Mouse (Mus musculus): ENCODE measurements at regions not wholly inside any gene's neighbourhood (a gene's known extent, or its start where the extent isn't known, plus 50 kb on each side); places are given as distances from the start of the nearest gene placed in this dataset.

DNA sequence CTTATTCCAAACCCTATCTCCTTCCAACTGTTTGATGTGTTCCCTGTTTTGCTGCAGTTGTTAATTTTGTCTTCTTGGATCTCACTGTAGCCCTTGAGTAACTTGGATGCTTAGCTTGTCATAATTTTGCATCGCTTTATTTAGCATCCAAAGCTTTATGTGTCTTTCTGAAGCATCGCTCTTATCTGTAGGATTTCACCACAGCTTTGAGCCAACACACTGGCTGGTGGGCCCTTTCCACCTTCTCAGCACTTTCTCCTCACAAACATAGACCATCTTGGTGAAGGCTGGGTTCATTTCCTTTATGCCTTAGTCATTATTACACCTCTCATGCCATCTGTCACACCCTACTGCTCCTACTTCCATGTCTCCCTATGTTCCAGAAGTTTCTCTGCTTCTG, 581.1 kb upstream of the Auts2 start:
- Histone ChIP-seq H3K4me1 (no peaks in the 10 kb centered on the region), H3K4me3 (replicated peaks) (no peak overlapping the region), H3K27me3 (replicated peaks) (0 out of 2 replicates have a peak, but pooled peaks cover 2% of the 10 kb centered on the region), H3K9ac (replicated peaks) (no peak overlapping the region), H3K9me3 (replicated peaks) (no peaks in the 10 kb centered on the region), H3K4me2 (no peak overlapping the region), H3K36me3 (no peaks in the 10 kb centered on the region), H3K27ac (replicated peaks) (no peak overlapping the region)
- 97% methylated on average over 2 of the region's 2 CpGs for WGBS
- ATAC-seq (ENCODE audit: low FRiP score), result no peak

GRCm38 (mm10) chr5:133113946-133114345, 570.8 kb upstream of the Auts2 start:
- Histone ChIP-seq H3K9ac (replicated peaks) (no peak overlapping the region), H3K9me3 (replicated peaks) (no peaks in the 10 kb centered on the region), H3K4me2 (no peak overlapping the region), H3K27me3 (replicated peaks) (no peaks in the 10 kb centered on the region), H3K27ac (replicated peaks) (no peak overlapping the region), H3K36me3 (no peaks in the 10 kb centered on the region), H3K4me1 (no peaks in the 10 kb centered on the region), H3K4me3 (replicated peaks) (no peak overlapping the region)
- 86% methylated on average over 4 of the region's 4 CpGs for WGBS
- ATAC-seq (ENCODE audit: low FRiP score), result no peak

DNA sequence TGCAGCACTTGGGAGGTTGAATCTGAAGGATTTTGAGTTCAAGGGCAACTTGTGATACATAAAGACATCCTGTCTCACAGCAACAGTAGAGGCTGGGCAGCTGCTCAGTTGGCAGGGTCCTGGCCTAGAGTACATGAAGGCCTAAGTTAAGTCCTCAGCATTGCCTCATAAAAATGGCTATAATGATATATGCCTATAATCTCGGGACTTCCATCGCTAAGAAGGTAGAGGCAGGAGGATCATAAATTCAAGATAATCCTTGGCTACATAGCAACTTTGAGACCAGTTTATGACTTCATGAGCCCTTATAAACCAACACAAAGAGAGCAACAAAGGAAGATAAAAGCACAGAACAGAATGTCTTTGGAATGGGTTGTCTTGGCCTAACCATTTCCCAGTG, 570.0 kb upstream of the Auts2 start:
- no peak for ATAC-seq (ENCODE audit: low FRiP score)
- no peaks in the 10 kb centered on the region for H3K27me3 ChIP-seq (replicated peaks)
- H3K9me3 ChIP-seq (replicated peaks), result no peaks in the 10 kb centered on the region
- H3K36me3 ChIP-seq, result no peaks in the 10 kb centered on the region
- no peak overlapping the region for H3K9ac ChIP-seq (replicated peaks)
- H3K4me1 ChIP-seq, result no peaks in the 10 kb centered on the region
- 46% methylated on average over 2 of the region's 2 CpGs for WGBS
- H3K4me3 ChIP-seq (replicated peaks), result no peak overlapping the region
- H3K4me2 ChIP-seq, result no peak overlapping the region
- H3K27ac ChIP-seq (replicated peaks), result no peak overlapping the region

- 33% methylated on average over 8 of the region's 8 CpGs for WGBS
Observed at GRCm38 (mm10) chr5:133106691-133107354, 563.7 kb upstream of the Auts2 start.

DNA sequence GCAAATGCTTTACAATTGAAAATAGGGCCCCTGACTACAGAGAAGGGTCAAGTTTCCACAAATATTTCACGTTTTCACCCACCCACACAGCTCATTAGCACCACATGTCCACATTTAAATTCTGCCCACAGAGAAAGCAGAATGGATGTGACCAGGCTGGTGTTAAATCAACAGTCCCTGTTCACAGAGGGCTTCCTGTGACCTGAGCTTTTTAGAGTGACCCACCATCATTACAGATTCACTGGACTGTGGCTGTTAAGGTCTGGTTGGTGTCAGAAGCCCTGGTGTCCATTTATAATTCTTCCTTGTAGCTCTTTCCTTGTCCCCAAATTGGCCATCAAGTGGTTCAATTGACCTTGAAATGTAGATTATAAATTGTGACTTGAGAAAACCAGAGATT, 553.2 kb upstream of the Auts2 start:
- Histone ChIP-seq H3K27ac (replicated peaks) (no peak overlapping the region), H3K4me1 (no peaks in the 10 kb centered on the region), H3K27me3 (replicated peaks) (no peaks in the 10 kb centered on the region), H3K9me3 (replicated peaks) (no peaks in the 10 kb centered on the region; the same call in 1 of the 2 replicates), H3K36me3 (no peaks in the 10 kb centered on the region), H3K9ac (replicated peaks) (no peak overlapping the region), H3K4me3 (replicated peaks) (no peak overlapping the region), H3K4me2 (no peak overlapping the region)
- 54% methylated on average over 1 of the region's 1 CpGs for WGBS
- no peak for ATAC-seq (ENCODE audit: low FRiP score)

More at GRCm38 (mm10) chr5:133106691-133107354, 563.7 kb upstream of the Auts2 start:
- no peak overlapping the region for H3K4me3 ChIP-seq (replicated peaks)
- H3K36me3 ChIP-seq, result no peaks in the 10 kb centered on the region
- no peaks in the 10 kb centered on the region for H3K27me3 ChIP-seq (replicated peaks)
- no peak overlapping the region; the same call in 1 of the 2 replicates for H3K4me2 ChIP-seq
- no peaks in the 10 kb centered on the region for H3K9me3 ChIP-seq (replicated peaks)
- H3K9ac ChIP-seq (replicated peaks), result no peak overlapping the region
- ATAC-seq (ENCODE audit: low FRiP score), result no peak
- peaks cover 7% of the 10 kb centered on the region; the same call in 1 of the 2 replicates for H3K4me1 ChIP-seq
- no peak overlapping the region for H3K27ac ChIP-seq (replicated peaks)

GRCm38 (mm10) chr5:133084859-133085258, 541.7 kb upstream of the Auts2 start:
- no peak overlapping the region for H3K4me3 ChIP-seq (replicated peaks)
- ATAC-seq (ENCODE audit: low FRiP score), result no peak
- H3K36me3 ChIP-seq, result no peaks in the 10 kb centered on the region
- H3K27ac ChIP-seq (replicated peaks), result no peak overlapping the region
- no peaks in the 10 kb centered on the region for H3K27me3 ChIP-seq (replicated peaks)
- no peak overlapping the region for H3K4me2 ChIP-seq
- no peaks in the 10 kb centered on the region for H3K9me3 ChIP-seq (replicated peaks)
- H3K4me1 ChIP-seq, result no peaks in the 10 kb centered on the region
- no peak overlapping the region for H3K9ac ChIP-seq (replicated peaks)
- 85% methylated on average over 1 of the region's 1 CpGs for WGBS

DNA sequence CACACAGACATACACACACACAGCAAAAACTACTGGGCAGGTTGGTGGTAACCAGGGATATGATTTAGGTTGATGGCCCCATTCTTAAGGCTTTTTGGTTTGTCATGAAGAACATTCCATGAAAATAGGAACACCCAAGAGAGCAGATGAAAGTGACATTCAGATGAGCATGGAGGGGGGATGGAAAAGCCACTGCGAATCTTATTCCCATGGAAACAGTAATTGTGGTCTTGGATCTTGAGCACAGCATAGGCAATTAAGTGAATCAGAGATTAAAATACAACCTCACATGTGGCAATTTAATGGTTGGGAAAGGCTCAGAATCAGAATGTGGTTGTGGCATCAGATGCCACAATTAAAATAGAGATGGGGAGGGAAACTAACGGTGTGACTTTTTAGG, 537.6 kb upstream of the Auts2 start:
- Histone ChIP-seq H3K4me2 (no peak overlapping the region), H3K36me3 (no peaks in the 10 kb centered on the region), H3K4me3 (replicated peaks) (no peak overlapping the region), H3K4me1 (0 out of 2 replicates have a peak, but pooled peaks cover 2% of the 10 kb centered on the region), H3K27me3 (replicated peaks) (no peaks in the 10 kb centered on the region), H3K9me3 (replicated peaks) (no peaks in the 10 kb centered on the region), H3K9ac (replicated peaks) (no peak overlapping the region), H3K27ac (replicated peaks) (no peak overlapping the region)
- no peak for ATAC-seq (ENCODE audit: low FRiP score)
- WGBS, result 47% methylated on average over 2 of the region's 2 CpGs

- no peaks in the 10 kb centered on the region for H3K36me3 ChIP-seq
- H3K4me2 ChIP-seq, result no peak overlapping the region
- WGBS, result 72% methylated on average over 3 of the region's 3 CpGs
- no peak overlapping the region for H3K4me3 ChIP-seq (replicated peaks)
- no peak for ATAC-seq (ENCODE audit: low FRiP score)
- H3K4me1 ChIP-seq, result 0 out of 2 replicates have a peak, but pooled peaks cover 2% of the 10 kb centered on the region
- H3K9me3 ChIP-seq (replicated peaks), result no peaks in the 10 kb centered on the region
- H3K27ac ChIP-seq (replicated peaks), result no peak overlapping the region
- H3K27me3 ChIP-seq (replicated peaks), result no peaks in the 10 kb centered on the region
- H3K9ac ChIP-seq (replicated peaks), result no peak overlapping the region
Observed at GRCm38 (mm10) chr5:133078916-133079315, 535.8 kb upstream of the Auts2 start.

DNA sequence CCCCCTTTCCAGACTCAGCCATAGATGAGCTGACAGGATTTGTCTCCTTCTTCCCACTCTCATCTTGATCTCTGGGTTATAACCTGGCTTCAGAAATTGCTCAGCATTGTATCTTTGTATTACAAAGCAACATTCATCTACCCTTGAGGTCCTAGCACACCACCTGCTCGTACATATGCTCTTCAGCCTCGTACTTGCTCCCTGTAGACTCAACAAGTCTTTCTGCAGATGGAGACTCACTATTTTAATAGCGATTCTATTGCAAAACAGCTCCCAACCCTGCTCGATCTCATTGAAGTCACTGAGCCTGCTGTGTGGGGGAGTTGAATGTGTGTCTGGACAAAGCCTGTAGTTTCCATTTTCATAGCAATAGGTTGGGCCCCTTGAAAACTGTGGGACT, 535.2 kb upstream of the Auts2 start:
- WGBS, result 63% methylated on average over 4 of the region's 4 CpGs
- Histone ChIP-seq H3K9ac (replicated peaks) (no peak overlapping the region), H3K27me3 (replicated peaks) (no peaks in the 10 kb centered on the region), H3K4me1 (0 out of 2 replicates have a peak, but pooled peaks cover 2% of the 10 kb centered on the region), H3K4me3 (replicated peaks) (no peak overlapping the region), H3K4me2 (no peak overlapping the region), H3K9me3 (replicated peaks) (no peaks in the 10 kb centered on the region), H3K27ac (replicated peaks) (no peak overlapping the region), H3K36me3 (no peaks in the 10 kb centered on the region)
- ATAC-seq (ENCODE audit: low FRiP score), result no peak

- Histone ChIP-seq H3K4me2 (no peak overlapping the region), H3K9ac (replicated peaks) (no peak overlapping the region), H3K4me3 (replicated peaks) (no peak overlapping the region), H3K4me1 (no peaks in the 10 kb centered on the region), H3K27ac (replicated peaks) (no peak overlapping the region), H3K36me3 (no peaks in the 10 kb centered on the region), H3K9me3 (replicated peaks) (no peaks in the 10 kb centered on the region), H3K27me3 (replicated peaks) (no peaks in the 10 kb centered on the region)
- 59% methylated on average over 2 of the region's 2 CpGs for WGBS
- no peak for ATAC-seq (ENCODE audit: low FRiP score)
Observed at GRCm38 (mm10) chr5:133073317-133073716, 530.2 kb upstream of the Auts2 start.

- no peak for ATAC-seq (ENCODE audit: low FRiP score)
- H3K27ac ChIP-seq (replicated peaks), result no peak overlapping the region
- H3K4me3 ChIP-seq (replicated peaks), result no peak overlapping the region
- H3K4me1 ChIP-seq, result no peaks in the 10 kb centered on the region
- no peak overlapping the region for H3K4me2 ChIP-seq
- no peaks in the 10 kb centered on the region for H3K36me3 ChIP-seq
- no peak overlapping the region for H3K9ac ChIP-seq (replicated peaks)
- no peaks in the 10 kb centered on the region for H3K9me3 ChIP-seq (replicated peaks)
- no peaks in the 10 kb centered on the region for H3K27me3 ChIP-seq (replicated peaks)
Observed at GRCm38 (mm10) chr5:133070141-133070540, 527.0 kb upstream of the Auts2 start.

GRCm38 (mm10) chr5:133062481-133062880, 519.3 kb upstream of the Auts2 start:
- no peaks in the 10 kb centered on the region for H3K4me1 ChIP-seq
- H3K27me3 ChIP-seq (replicated peaks), result no peaks in the 10 kb centered on the region
- no peak for ATAC-seq (ENCODE audit: low FRiP score)
- no peak overlapping the region for H3K27ac ChIP-seq (replicated peaks)
- no peak overlapping the region for H3K4me3 ChIP-seq (replicated peaks)
- no peak overlapping the region for H3K9ac ChIP-seq (replicated peaks)
- 53% methylated on average over 3 of the region's 3 CpGs for WGBS
- no peaks in the 10 kb centered on the region for H3K9me3 ChIP-seq (replicated peaks)
- H3K36me3 ChIP-seq, result no peaks in the 10 kb centered on the region
- no peak overlapping the region for H3K4me2 ChIP-seq

Measured in neural tube, embryonic 15.5 days (tissue).